Mouse (Mus musculus) lung, adult 2 months (tissue): ENCODE results near the gene Zdhhc7.

Experiments
- CTCF ChIP-seq: fragments of 200-500 bp; IDR thresholded peaks from 2 replicates; pipeline ENCODE4 v1.5.1; 2011; ENCODE audit warnings: mild to moderate bottlenecking, low read length, control low read depth; ENCODE audit not compliant: insufficient read depth
- POLR2A ChIP-seq: fragments of 200-500 bp; IDR thresholded peaks from 2 replicates; pipeline ENCODE4 v1.6.1; 2011; ENCODE audit warnings: low read depth, mild to moderate bottlenecking, control low read depth, low read length, borderline replicate concordance; ENCODE audit errors: extremely low read depth

- no peak for TF ChIP-seq POLR2A
- no peak for TF ChIP-seq CTCF
Observed at GRCm38 (mm10) chr8:120072259-120072658, 29.0 kb downstream of the Zdhhc7 start.
